Mouse (Mus musculus): ENCODE results near the gene Ttl. TPM values are rescaled to one million over a fixed set of nuclear protein-coding genes. Genes with fewer than 3 reads are reported as not detected.

Ttl gene
- polyA plus RNA-seq, 1 experiment from 2014 or later, result 10.7 TPM

DNA sequence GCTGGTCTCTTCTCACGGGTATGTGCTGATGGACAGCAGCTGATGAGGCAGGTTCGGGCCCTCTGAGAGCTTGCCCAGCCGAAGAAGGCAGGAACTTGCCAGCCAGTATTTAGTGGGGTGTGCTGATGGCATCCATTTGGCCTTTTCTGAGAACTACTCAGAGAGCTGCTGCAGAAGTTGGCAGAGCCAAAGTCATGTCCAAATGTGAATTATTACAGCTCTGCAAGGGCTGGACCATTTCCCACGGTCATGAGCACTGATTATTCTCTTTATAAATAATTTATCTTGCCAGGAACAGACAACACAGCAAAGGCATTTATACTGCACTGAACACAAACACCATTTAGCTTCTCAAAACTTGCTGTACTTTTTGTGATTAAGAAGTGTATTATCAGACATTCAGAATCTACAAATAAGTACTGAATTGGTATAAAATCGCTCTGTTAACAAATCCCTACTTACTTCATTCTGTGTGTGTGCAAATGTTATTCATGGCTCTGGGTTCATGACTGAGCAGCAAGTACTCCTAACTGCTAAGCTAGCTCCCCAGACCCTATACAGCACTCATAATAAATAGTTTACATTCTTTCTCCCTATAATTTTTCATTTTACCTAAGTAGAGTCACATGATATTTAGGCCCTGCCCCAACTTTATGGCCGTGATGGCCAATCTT lies 19.4 kb upstream of the Ttl start:
- no peak overlapping the region for H3K4me3 ChIP-seq (ENCODE audit: control insufficient read depth in 1 of 2, insufficient read depth in 1 of 2, low read depth in 1 of 2, low read length in 2 of 2)
- no peaks in the 10 kb centered on the region for H3K36me3 ChIP-seq (ENCODE audit: control insufficient read depth, insufficient read depth, low read length)
- 65% methylated on average over 6 of the region's 6 CpGs for WGBS
- no peak overlapping the region for H3K27ac ChIP-seq (replicated peaks in 1 of 2; ENCODE audit: control insufficient read depth in 1 of 2, insufficient read depth in 1 of 2, low read depth in 2 of 2, low read length in 2 of 2)
- no peak for ATAC-seq (ENCODE audit: insufficient number of reproducible peaks, insufficient read depth, low FRiP score, low read depth)
- H3K9me3 ChIP-seq (ENCODE audit: control insufficient read depth, low read length), result no peaks in the 10 kb centered on the region
- 0 out of 2 replicates have a peak, but pooled peaks cover 6% of the 10 kb centered on the region for H3K27me3 ChIP-seq (ENCODE audit: control insufficient read depth, insufficient read depth, low read length)
- H3K4me2 ChIP-seq (ENCODE audit: low read length), result no peak overlapping the region
- no peak overlapping the region for H3K9ac ChIP-seq (ENCODE audit: low read length)
- H3K4me1 ChIP-seq (ENCODE audit: control insufficient read depth in 2 of 2, insufficient read depth in 2 of 2, low read length in 2 of 2), result no peaks in the 10 kb centered on the region

GRCm38 (mm10) chr2:129046846-129047196 lies 18.9 kb upstream of the Ttl start:
- no peak overlapping the region for H3K9ac ChIP-seq (ENCODE audit: low read length)
- no peak overlapping the region for H3K27ac ChIP-seq (replicated peaks in 1 of 2; ENCODE audit: control insufficient read depth in 1 of 2, insufficient read depth in 1 of 2, low read depth in 2 of 2, low read length in 2 of 2)
- no peak overlapping the region for H3K4me3 ChIP-seq (ENCODE audit: control insufficient read depth in 1 of 2, insufficient read depth in 1 of 2, low read depth in 1 of 2, low read length in 2 of 2)
- H3K4me2 ChIP-seq (ENCODE audit: low read length), result no peak overlapping the region
- no peaks in the 10 kb centered on the region for H3K36me3 ChIP-seq (ENCODE audit: control insufficient read depth, insufficient read depth, low read length)
- 82% methylated on average over 4 of the region's 4 CpGs for WGBS
- ATAC-seq (ENCODE audit: insufficient number of reproducible peaks, insufficient read depth, low FRiP score, low read depth), result no peak
- H3K9me3 ChIP-seq (ENCODE audit: control insufficient read depth, low read length), result no peaks in the 10 kb centered on the region
- H3K4me1 ChIP-seq (ENCODE audit: control insufficient read depth in 2 of 2, insufficient read depth in 2 of 2, low read length in 2 of 2), result no peaks in the 10 kb centered on the region
- 0 out of 2 replicates have a peak, but pooled peaks cover 5% of the 10 kb centered on the region for H3K27me3 ChIP-seq (ENCODE audit: control insufficient read depth, insufficient read depth, low read length)

GRCm38 (mm10) chr2:129047811-129048210 lies 17.9 kb upstream of the Ttl start, which contains the start of gene Vinac1:
TSS of gene Vinac1 (minus strand) at chr2:129048172.
- no peak for ATAC-seq (ENCODE audit: insufficient number of reproducible peaks, insufficient read depth, low FRiP score, low read depth)
- H3K36me3 ChIP-seq (ENCODE audit: control insufficient read depth, insufficient read depth, low read length), result no peaks in the 10 kb centered on the region
- H3K4me3 ChIP-seq (ENCODE audit: control insufficient read depth in 1 of 2, insufficient read depth in 1 of 2, low read depth in 1 of 2, low read length in 2 of 2), result no peak within 1 kb of the TSS
- H3K27ac ChIP-seq (replicated peaks in 1 of 2; ENCODE audit: control insufficient read depth in 1 of 2, insufficient read depth in 1 of 2, low read depth in 2 of 2, low read length in 2 of 2), result no peak within 1 kb of the TSS
- WGBS, result 80% methylated on average over 8 of the region's 8 CpGs
- no peaks in the 10 kb centered on the region for H3K27me3 ChIP-seq (ENCODE audit: control insufficient read depth, insufficient read depth, low read length)
- H3K4me2 ChIP-seq (ENCODE audit: low read length), result no peak within 1 kb of the TSS
- no peaks in the 10 kb centered on the region for H3K4me1 ChIP-seq (ENCODE audit: control insufficient read depth in 2 of 2, insufficient read depth in 2 of 2, low read length in 2 of 2)
- H3K9ac ChIP-seq (ENCODE audit: low read length), result no peak within 1 kb of the TSS
- H3K9me3 ChIP-seq (ENCODE audit: control insufficient read depth, low read length), result no peaks in the 10 kb centered on the region

DNA sequence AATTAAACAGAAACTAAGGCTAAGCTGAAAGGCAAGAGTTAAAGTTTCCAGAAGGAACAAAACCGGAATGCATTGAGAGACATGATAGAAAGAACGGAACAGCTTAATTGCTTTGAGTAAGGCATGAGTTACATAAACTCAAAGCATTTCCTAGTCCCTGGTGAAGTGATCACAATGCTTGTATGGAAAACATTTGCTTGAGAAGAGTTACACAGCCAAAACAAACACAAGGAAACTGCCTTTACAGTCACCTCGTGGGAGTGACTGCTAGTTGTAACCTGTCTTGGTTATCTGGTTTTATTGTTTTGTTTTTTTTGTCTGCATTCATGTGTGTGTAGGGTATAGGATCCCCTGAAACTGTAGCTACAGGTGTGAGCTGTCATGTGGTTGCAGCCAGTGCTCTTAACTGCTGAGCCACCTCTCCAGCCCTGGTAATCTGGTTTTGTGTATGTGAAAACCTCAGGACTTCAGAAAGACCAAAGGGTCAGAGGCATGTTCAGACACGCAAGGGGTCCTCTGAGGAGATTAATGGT lies 13.2 kb upstream of the Ttl start:
- Histone ChIP-seq H3K4me2 (ENCODE audit: low read length) (no peak overlapping the region), H3K9me3 (ENCODE audit: control insufficient read depth, low read length) (peaks cover 3% of the 10 kb centered on the region; the same call in 1 of the 2 replicates), H3K27ac (replicated peaks in 1 of 2; ENCODE audit: control insufficient read depth in 1 of 2, insufficient read depth in 1 of 2, low read depth in 2 of 2, low read length in 2 of 2) (no peak overlapping the region), H3K4me3 (ENCODE audit: control insufficient read depth in 1 of 2, insufficient read depth in 1 of 2, low read depth in 1 of 2, low read length in 2 of 2) (no peak overlapping the region), H3K36me3 (ENCODE audit: control insufficient read depth, insufficient read depth, low read length) (no peaks in the 10 kb centered on the region), H3K27me3 (ENCODE audit: control insufficient read depth, insufficient read depth, low read length) (no peaks in the 10 kb centered on the region), H3K4me1 (ENCODE audit: control insufficient read depth in 2 of 2, insufficient read depth in 2 of 2, low read length in 2 of 2) (no peaks in the 10 kb centered on the region), H3K9ac (ENCODE audit: low read length) (no peak overlapping the region)
- no peak for ATAC-seq (ENCODE audit: insufficient number of reproducible peaks, insufficient read depth, low FRiP score, low read depth)
- WGBS, result 41% methylated on average over 4 of the region's 4 CpGs

- 80% methylated on average over 6 of the region's 6 CpGs for WGBS
- Histone ChIP-seq H3K4me2 (ENCODE audit: low read length) (no peak overlapping the region), H3K27me3 (ENCODE audit: control insufficient read depth, insufficient read depth, low read length) (no peaks in the 10 kb centered on the region), H3K9me3 (ENCODE audit: control insufficient read depth, low read length) (peaks cover 6% of the 10 kb centered on the region), H3K36me3 (ENCODE audit: control insufficient read depth, insufficient read depth, low read length) (no peaks in the 10 kb centered on the region), H3K27ac (replicated peaks in 1 of 2; ENCODE audit: control insufficient read depth in 1 of 2, insufficient read depth in 1 of 2, low read depth in 2 of 2, low read length in 2 of 2) (no peak overlapping the region), H3K4me3 (ENCODE audit: control insufficient read depth in 1 of 2, insufficient read depth in 1 of 2, low read depth in 1 of 2, low read length in 2 of 2) (no peak overlapping the region), H3K4me1 (ENCODE audit: control insufficient read depth in 2 of 2, insufficient read depth in 2 of 2, low read length in 2 of 2) (no peaks in the 10 kb centered on the region), H3K9ac (ENCODE audit: low read length) (no peak overlapping the region)
- ATAC-seq (ENCODE audit: insufficient number of reproducible peaks, insufficient read depth, low FRiP score, low read depth), result no peak
These were observed 10.0 kb upstream of the Ttl start for GRCm38 (mm10) chr2:129055741-129056140.

DNA sequence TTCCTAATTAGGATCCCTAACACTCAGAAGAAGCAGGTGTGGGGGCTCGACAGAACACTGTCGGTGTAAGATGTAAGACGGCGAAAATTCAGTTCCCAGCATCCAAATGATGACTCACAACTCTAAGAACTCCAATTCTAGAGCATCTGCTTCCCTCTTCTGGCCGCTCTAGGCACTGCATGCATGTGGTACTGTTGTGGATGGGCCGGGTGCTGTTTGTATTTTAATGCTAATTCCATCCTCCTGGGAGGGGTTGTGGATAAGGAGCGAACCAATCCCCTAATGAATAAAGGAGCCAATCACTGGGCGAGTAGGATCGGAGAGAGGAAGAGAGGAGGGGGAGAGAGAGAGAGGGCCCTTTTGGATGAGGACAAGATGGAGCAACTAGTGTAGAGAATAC lies 9.1 kb upstream of the Ttl start:
- peaks cover 6% of the 10 kb centered on the region for H3K9me3 ChIP-seq (ENCODE audit: control insufficient read depth, low read length)
- H3K4me2 ChIP-seq (ENCODE audit: low read length), result no peak overlapping the region
- no peaks in the 10 kb centered on the region for H3K4me1 ChIP-seq (ENCODE audit: control insufficient read depth in 2 of 2, insufficient read depth in 2 of 2, low read length in 2 of 2)
- H3K27me3 ChIP-seq (ENCODE audit: control insufficient read depth, insufficient read depth, low read length), result no peaks in the 10 kb centered on the region
- no peak overlapping the region for H3K27ac ChIP-seq (replicated peaks in 1 of 2; ENCODE audit: control insufficient read depth in 1 of 2, insufficient read depth in 1 of 2, low read depth in 2 of 2, low read length in 2 of 2)
- ATAC-seq (ENCODE audit: insufficient number of reproducible peaks, insufficient read depth, low FRiP score, low read depth), result no peak
- no peaks in the 10 kb centered on the region for H3K36me3 ChIP-seq (ENCODE audit: control insufficient read depth, insufficient read depth, low read length)
- H3K9ac ChIP-seq (ENCODE audit: low read length), result no peak overlapping the region
- H3K4me3 ChIP-seq (ENCODE audit: control insufficient read depth in 1 of 2, insufficient read depth in 1 of 2, low read depth in 1 of 2, low read length in 2 of 2), result no peak overlapping the region
- WGBS, result 45% methylated on average over 9 of the region's 9 CpGs

- no peak overlapping the region for H3K27ac ChIP-seq (replicated peaks in 1 of 2; ENCODE audit: control insufficient read depth in 1 of 2, insufficient read depth in 1 of 2, low read depth in 2 of 2, low read length in 2 of 2)
- ATAC-seq (ENCODE audit: insufficient number of reproducible peaks, insufficient read depth, low FRiP score, low read depth), result no peak
- H3K9ac ChIP-seq (ENCODE audit: low read length), result no peak overlapping the region
- H3K36me3 ChIP-seq (ENCODE audit: control insufficient read depth, insufficient read depth, low read length), result no peaks in the 10 kb centered on the region
- no peak overlapping the region for H3K4me2 ChIP-seq (ENCODE audit: low read length)
- peaks cover 6% of the 10 kb centered on the region for H3K9me3 ChIP-seq (ENCODE audit: control insufficient read depth, low read length)
- 90% methylated on average over 8 of the region's 8 CpGs for WGBS
- no peak overlapping the region for H3K4me3 ChIP-seq (ENCODE audit: control insufficient read depth in 1 of 2, insufficient read depth in 1 of 2, low read depth in 1 of 2, low read length in 2 of 2)
- H3K4me1 ChIP-seq (ENCODE audit: control insufficient read depth in 2 of 2, insufficient read depth in 2 of 2, low read length in 2 of 2), result no peaks in the 10 kb centered on the region
- no peaks in the 10 kb centered on the region for H3K27me3 ChIP-seq (ENCODE audit: control insufficient read depth, insufficient read depth, low read length)
These were observed 8.5 kb upstream of the Ttl start for GRCm38 (mm10) chr2:129057256-129057655.

GRCm38 (mm10) chr2:129057920-129058361 lies 7.8 kb upstream of the Ttl start:
- 76% methylated on average over 6 of the region's 6 CpGs for WGBS
- ATAC-seq (ENCODE audit: insufficient number of reproducible peaks, insufficient read depth, low FRiP score, low read depth), result no peak
- H3K36me3 ChIP-seq (ENCODE audit: control insufficient read depth, insufficient read depth, low read length), result no peaks in the 10 kb centered on the region

More at GRCm38 (mm10) chr2:129057920-129058361, 7.8 kb upstream of the Ttl start:
- Histone ChIP-seq H3K9me3 (ENCODE audit: control insufficient read depth, low read length) (peaks cover 6% of the 10 kb centered on the region), H3K27me3 (ENCODE audit: control insufficient read depth, insufficient read depth, low read length) (no peaks in the 10 kb centered on the region), H3K9ac (ENCODE audit: low read length) (no peak overlapping the region), H3K4me2 (ENCODE audit: low read length) (no peak overlapping the region), H3K27ac (replicated peaks in 1 of 2; ENCODE audit: control insufficient read depth in 1 of 2, insufficient read depth in 1 of 2, low read depth in 2 of 2, low read length in 2 of 2) (no peak overlapping the region), H3K4me1 (ENCODE audit: control insufficient read depth in 2 of 2, insufficient read depth in 2 of 2, low read length in 2 of 2) (no peaks in the 10 kb centered on the region), H3K4me3 (ENCODE audit: control insufficient read depth in 1 of 2, insufficient read depth in 1 of 2, low read depth in 1 of 2, low read length in 2 of 2) (no peak overlapping the region)
